Mouse (Mus musculus) cerebellum, adult 8-10 months (tissue): ENCODE data around the gene Ttc28.

Experiments
- DNase-seq: peaks from one replicate; pipeline ENCODE4 v3.0.0; 2022

The Ttc28 gene

GRCm38 (mm10) chr5:111138239-111138833 lies 258.7 kb downstream of the Ttc28 start:
- no peak for DNase-seq

DNA sequence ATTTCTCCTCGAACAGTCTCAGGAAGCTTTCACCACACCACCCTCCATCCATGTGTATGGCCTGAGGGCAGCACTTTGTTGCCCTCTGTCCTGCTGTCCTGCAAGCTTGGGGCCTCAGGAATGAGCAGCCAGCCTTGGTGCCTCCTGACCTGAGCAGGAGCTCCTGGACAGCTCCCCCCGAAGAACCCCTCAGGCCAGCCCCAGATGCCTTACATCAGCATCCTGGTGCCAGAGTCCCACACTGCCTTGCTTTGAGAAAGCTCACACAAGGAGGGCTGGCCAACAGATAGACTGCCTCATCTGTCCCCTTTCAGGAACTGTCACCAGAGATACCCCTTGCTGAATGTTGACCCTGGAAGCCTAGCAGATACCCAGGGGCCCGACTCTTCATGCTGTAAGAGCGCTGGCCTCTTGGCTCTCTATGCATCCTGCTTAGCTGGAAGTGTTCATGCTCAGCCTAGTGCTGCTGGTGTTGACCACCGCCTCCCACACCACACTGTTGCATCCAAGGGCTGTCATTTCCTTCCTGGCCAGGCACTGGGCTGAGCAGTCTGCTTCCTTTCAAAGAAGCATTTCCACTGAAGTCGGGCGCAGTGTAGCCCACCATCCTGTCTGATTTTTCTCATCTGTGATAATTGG lies 259.4 kb downstream of the Ttc28 start:
- DNase-seq, result no peak

DNA sequence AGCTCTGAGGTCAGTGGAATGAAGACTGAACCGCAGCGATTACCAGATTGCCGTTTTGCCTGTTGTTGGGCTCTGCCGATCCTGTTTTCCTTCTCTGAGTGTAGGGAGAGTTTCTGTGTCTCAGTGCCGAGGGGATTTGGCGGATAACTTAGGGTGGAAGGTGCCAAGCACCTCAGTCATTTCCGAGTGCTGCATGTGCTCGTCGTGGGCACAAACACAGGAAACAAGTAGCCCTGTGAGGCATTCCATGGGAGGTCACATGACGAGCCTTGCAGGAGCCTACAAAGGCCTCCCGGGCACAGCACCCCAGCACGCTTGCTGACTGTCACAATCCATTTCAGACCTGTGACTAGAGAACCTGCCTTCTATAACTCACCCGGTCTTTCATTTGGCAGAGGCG lies 260.0 kb downstream of the Ttc28 start:
- DNase-seq, result no peak

GRCm38 (mm10) chr5:111141139-111141885 lies 261.7 kb downstream of the Ttc28 start:
- no peak for DNase-seq

DNA sequence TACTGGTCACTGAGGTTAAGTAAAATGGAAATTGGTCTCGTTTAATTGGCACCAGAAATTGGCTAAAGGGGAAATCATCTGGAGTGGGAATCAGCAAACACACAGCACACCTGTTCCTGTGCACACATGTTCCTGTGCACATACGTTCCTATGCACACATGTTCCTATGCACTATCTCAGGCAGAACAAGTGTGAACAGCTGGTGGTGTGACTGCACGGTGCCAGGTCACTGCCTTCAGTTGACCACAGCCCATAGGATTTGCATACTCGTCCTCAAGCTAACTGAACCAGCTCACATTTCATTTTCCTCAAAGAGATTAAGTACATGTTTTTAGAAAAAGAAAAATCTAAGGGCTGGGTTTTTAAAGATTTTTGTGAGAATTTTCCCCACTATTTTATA lies 263.2 kb downstream of the Ttc28 start:
- DNase-seq, result no peak

- no peak for DNase-seq
Measured at GRCm38 (mm10) chr5:111144411-111144810, 264.8 kb downstream of the Ttc28 start.

DNA sequence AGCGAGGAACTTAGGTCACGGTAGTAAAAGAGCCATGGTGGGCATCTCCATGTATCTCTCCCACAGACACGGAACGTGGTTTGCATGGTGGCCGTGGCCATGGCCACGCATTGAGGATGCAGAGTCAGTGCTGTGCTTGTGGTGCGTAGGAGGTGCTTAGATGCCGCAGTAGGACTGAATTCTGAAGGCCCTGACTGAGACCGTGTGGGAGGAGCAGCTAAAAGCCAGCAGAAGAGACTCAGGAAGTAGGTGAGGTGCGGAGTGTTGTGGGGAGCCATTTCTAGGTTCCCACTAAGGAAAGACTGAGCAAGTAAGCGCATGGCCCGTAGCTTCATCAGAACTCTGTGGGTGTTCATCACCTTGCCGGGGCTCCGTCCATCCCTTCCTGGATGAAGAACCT lies 271.0 kb downstream of the Ttc28 start:
- DNase-seq, result no peak

DNA sequence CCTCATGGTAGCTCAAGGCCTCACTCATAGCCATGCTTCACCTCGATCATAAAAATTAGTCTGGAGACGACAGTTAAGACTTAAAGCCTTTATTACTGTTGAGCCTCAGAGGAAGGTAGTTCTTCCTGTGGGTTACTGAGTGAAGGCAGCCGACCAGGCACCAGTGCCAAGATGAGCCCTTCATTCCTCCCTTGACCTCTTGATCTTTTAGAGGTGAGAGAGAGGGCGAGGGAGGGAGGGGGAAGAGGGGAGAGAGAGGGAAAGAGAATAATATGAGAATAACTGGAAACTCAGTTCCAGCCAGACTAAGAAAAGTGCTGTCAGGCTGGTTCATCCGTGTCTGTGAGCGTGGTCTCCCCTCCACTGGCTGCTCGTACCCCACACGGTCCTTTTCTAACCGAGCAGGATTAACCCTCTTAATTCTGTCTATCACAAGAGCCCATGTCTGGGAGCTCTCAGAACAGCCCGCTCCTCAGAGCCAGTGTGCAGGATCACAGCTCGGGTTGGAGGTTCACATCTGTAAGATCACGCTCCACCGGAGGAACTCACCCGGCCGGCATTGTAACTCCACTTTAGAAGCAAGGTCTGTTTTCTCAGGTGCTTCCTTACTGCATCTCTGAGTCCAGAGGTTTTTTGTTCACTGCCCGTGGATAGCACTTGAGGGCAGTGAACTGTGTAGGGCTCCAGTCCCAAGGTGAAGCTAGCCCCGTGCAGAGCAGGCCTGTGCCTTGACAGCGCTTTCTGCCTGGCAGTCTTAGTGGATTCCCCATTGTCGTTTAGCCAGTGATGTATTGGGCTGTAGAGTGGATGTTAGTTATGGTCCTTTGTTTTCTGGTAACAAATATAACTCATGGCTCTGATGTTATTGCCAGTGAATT lies 272.5 kb downstream of the Ttc28 start:
- no peak for DNase-seq

DNA sequence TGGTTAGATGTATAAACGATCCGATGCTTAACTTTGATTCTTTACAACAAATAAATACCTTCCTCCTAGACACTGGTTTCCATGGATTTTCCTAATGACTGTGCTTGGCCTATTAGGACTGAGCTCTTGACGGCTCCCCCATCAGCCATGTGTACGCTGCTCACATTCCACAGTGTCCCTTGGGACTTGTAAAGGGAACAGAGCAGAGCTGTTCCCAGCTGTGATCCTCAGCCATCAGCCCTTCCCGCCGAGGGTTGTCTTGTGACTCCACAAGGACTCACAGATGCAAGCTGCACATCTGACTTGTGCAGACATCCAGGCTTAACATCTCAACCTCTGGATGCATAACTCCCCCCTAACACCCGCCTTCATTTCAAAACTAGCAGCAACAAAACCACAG lies 275.0 kb downstream of the Ttc28 start:
- DNase-seq, result no peak

DNA sequence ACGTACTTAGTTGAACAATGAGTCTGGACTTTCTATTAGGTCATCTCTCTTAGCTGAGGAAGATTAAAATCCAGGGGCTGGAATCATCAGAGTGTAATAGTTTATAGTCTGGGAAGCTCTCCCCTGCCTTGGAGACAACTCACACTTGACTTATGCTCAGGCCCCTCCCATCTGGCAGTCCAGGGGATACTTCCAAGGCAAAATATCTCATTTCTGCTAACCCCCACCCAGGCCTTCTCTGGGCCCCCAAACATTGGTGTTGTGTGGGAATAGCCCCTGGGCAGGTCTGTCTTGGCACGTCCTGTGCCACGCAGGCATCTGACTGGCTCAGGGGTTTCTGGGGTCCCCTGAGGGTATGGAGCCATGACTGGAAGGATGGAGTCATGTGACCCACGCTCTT lies 275.7 kb downstream of the Ttc28 start:
- no peak for DNase-seq

- DNase-seq, result no peak
Measured at GRCm38 (mm10) chr5:111155928-111156327, 276.3 kb downstream of the Ttc28 start.

DNA sequence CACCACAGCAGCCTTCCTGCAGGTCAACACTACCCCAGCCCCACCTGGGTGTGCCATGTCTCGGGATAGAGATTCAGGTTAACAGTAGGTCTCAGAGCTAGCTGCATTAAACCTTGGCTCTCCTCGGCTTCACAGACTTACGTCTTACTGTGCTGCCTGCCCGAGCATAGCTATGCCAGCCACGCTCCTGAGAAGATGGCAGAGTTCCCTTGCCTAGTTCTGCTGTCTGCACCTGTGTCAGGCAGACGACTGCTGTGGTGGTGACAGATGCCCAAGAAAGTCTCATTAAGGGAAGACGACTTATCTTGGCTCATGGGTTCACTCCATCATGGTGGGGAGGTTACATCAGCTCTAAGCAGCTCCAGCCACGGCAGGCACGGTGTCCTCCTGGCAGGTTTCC lies 278.7 kb downstream of the Ttc28 start:
- no peak for DNase-seq

- DNase-seq, result no peak
Measured at GRCm38 (mm10) chr5:111159628-111160321, 280.2 kb downstream of the Ttc28 start.

DNA sequence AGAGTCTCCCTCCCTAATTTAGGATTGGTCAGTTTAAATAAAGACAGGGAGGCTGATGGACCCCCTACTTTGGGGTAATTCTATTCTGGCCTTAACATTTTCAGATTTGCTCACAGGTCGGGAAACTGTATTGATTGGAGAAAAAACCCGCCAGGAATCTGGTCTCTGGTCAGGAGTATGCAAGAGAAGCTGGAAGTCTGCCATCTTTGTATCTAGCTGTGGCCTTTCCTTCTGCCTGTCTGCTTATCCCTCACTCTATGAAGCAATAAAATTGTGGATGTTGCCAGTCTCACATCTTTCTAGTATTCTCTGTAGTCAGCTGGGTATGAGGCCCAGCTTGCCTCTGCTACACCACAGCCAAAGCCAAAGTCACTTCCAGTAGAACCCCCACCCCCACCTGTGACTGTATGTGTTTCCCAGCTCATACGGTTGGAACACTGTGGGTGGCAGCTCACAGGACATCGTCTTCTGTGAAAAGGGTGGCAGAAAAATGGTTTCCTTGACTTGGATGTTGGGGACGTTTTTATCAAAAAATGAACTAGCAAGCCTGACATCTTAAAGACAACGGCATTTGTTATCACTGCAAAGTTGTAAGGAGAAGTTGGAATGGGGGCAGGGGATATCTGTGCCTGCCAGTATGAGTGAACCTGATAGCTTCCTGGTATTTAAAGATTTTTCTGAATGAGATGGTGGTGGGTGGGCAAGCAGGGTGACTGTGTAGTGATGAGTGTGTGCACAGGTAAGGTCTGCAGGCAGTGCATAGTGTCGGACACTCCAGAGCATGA lies 281.7 kb downstream of the Ttc28 start:
- DNase-seq, result no peak

DNA sequence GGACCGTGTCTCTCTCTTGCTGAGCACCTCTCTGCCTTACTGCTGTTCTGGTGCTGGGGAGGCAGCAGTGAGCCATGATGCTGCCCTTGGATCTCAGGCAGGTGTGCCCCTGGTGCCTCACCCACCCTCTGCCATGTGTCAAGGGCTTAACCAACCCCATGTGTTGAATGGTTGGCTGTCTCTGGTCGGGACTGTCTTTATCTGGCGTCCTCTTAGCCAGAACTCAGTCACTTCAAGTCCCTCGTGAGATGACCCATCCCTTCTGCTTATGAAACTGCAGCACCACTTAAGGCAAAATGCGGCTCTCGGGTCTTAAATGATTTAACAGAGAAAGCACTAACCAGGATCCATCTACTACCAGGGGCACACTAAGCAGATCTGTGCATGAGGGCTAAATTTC lies 283.3 kb downstream of the Ttc28 start:
- no peak for DNase-seq

DNA sequence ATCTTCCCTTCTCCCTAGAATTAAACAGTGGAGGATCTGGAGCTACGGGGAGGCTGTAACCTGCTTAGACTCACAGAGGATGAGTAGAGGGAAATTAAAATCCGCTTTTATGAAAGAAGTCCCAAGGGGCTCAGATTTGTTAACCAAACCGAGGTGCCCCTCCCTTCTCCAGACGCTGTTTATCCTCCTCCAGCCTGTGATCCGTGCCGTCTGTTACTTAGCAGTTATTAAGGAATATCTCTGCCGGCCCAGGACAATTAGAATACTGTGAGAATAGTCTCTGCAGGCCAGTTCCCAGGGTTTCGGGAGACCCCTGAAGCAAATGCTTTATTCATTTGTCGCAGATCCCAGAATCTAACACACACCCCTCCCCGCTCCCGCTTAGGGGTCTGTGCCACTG lies 283.8 kb downstream of the Ttc28 start:
- DNase-seq, result no peak

- DNase-seq, result no peak
Measured at GRCm38 (mm10) chr5:111164348-111164920, 284.8 kb downstream of the Ttc28 start.

DNA sequence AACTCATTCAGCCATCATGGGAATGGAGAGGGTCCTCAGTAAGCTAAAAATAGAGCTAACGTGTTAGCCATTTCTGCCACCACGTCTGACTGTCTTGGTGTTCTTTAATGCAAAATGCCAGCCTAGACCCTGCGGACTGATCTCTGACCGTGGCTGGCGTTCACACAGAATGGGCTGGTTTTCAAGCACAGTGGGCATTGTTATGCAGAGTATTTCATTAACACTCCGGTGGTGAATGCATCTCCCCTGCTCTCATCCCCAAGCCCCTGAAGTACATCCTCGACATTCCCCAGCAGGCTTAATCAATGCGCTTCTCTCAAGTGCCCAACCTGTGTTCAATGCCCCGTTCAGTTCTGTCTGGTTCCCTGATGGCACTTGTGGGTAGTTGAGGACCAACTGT lies 290.8 kb downstream of the Ttc28 start:
- no peak for DNase-seq

- DNase-seq, result no peak
Measured at GRCm38 (mm10) chr5:111175410-111175809, 295.8 kb downstream of the Ttc28 start.

- DNase-seq, result no peak
Measured at GRCm38 (mm10) chr5:111175842-111176241, 296.2 kb downstream of the Ttc28 start.

GRCm38 (mm10) chr5:111176441-111176840 lies 296.8 kb downstream of the Ttc28 start:
- no peak for DNase-seq
